Mouse (Mus musculus): ENCODE measurements around the gene Cox6b2. TPM values are rescaled to one million over a fixed set of nuclear protein-coding genes. Genes with fewer than 3 reads are reported as not detected.

Cox6b2 gene
- total RNA-seq, 4 experiments from 2014 or later: 1.8 to 3.8 (median 2.8) TPM

- DNase-seq (ENCODE audit: low spot score): no peak
Observed at GRCm38 (mm10) chr7:4719276-4719675, 33.6 kb downstream of the Cox6b2 start.

GRCm38 (mm10) chr7:4716955-4717354 lies 35.9 kb downstream of the Cox6b2 start:
- DNase-seq (ENCODE audit: low spot score): no peak

GRCm38 (mm10) chr7:4712594-4712993 lies 40.3 kb downstream of the Cox6b2 start:
- no peak for DNase-seq (ENCODE audit: low spot score)

- DNase-seq (ENCODE audit: low spot score): no peak
Observed at GRCm38 (mm10) chr7:4705098-4705497, 47.8 kb downstream of the Cox6b2 start.

GRCm38 (mm10) chr7:4703195-4703594 lies 49.7 kb downstream of the Cox6b2 start:
- DNase-seq (ENCODE audit: low spot score): no peak

GRCm38 (mm10) chr7:4702334-4702733 lies 50.6 kb downstream of the Cox6b2 start:
- DNase-seq (ENCODE audit: low spot score): no peak

Other genes with a start within 250 kb of the Cox6b2 start
- 10 to 100 TPM; 12.4 to 22.1 (median 19.0) TPM for gene Tnnt1, start 236.7 kb downstream of the Cox6b2 start, total RNA-seq (2022)
- gene Tnni3, start 228.9 kb downstream of the Cox6b2 start, total RNA-seq (2022): over 10,000 TPM in 3 of 4 experiments, 1,000 to 10,000 TPM in 1; 9,443 to 11,840 (median 11,050) TPM
- gene Dnaaf3, start 220.6 kb downstream of the Cox6b2 start, total RNA-seq (2022): 1 to 10 TPM; 2.3 to 3.0 (median 2.6) TPM
- gene Syt5, start 205.6 kb downstream of the Cox6b2 start, total RNA-seq (2022): 1 to 10 TPM in 1 of 4 experiments, under 1 TPM in 3; 0.50 to 1.0 (median 0.83) TPM
- not detected for gene Ptprh, start 149.1 kb downstream of the Cox6b2 start, total RNA-seq (2022)
- 1 to 10 TPM; 4.2 to 6.0 (median 4.8) TPM for gene Tmem86b, start 121.7 kb downstream of the Cox6b2 start, total RNA-seq (2022)
- gene Ppp6r1, start 94.1 kb downstream of the Cox6b2 start, total RNA-seq (2022): 10 to 100 TPM; 70.5 to 77.7 (median 75.8) TPM
- gene Hspbp1, start 68.0 kb downstream of the Cox6b2 start, total RNA-seq (2022): 10 to 100 TPM; 28.4 to 36.3 (median 33.5) TPM
- gene Brsk1, start 62.5 kb downstream of the Cox6b2 start, total RNA-seq (2022): 1 to 10 TPM in 2 of 4 experiments, under 1 TPM in 2; 0.57 to 1.2 (median 0.98) TPM
- under 1 TPM in 3 of 4 experiments, not detected in 1; 0.12 to 0.24 (median 0.17) TPM for gene Tmem150b, start 27.8 kb downstream of the Cox6b2 start, total RNA-seq (2022)
- gene Kmt5c, start 13.0 kb downstream of the Cox6b2 start, total RNA-seq (2022): 10 to 100 TPM in 2 of 4 experiments, 1 to 10 TPM in 2; 7.5 to 10.8 (median 9.7) TPM
- gene Fam71e2, start 18.2 kb upstream of the Cox6b2 start, total RNA-seq (2022): not detected
- gene Il11, start 29.8 kb upstream of the Cox6b2 start, total RNA-seq (2022): under 1 TPM in 1 of 4 experiments, not detected in 3; 0.19 TPM
- not detected for gene Tmem190, start 29.8 kb upstream of the Cox6b2 start, total RNA-seq (2022)
- 1 to 10 TPM; 2.2 to 5.5 (median 5.0) TPM for gene Tmem238, start 36.6 kb upstream of the Cox6b2 start, total RNA-seq (2022)
- gene Rpl28, start 39.8 kb upstream of the Cox6b2 start, total RNA-seq (2022): 100 to 1,000 TPM; 453 to 560 (median 508) TPM
- gene Ube2s, start 59.5 kb upstream of the Cox6b2 start, total RNA-seq (2022): 100 to 1,000 TPM in 1 of 4 experiments, 10 to 100 TPM in 3; 76.2 to 103 (median 88.7) TPM
- under 1 TPM in 3 of 4 experiments, not detected in 1; 0.09 to 0.56 (median 0.25) TPM for gene Shisa7, start 91.6 kb upstream of the Cox6b2 start, total RNA-seq (2022)
- gene Isoc2b, start 117.2 kb upstream of the Cox6b2 start, total RNA-seq (2022): 1 to 10 TPM; 5.3 to 6.1 (median 6.0) TPM
- gene Isoc2a, start 124.1 kb upstream of the Cox6b2 start, total RNA-seq (2022): 10 to 100 TPM; 52.2 to 62.9 (median 54.4) TPM
- gene Gm36210, start 153.4 kb upstream of the Cox6b2 start, total RNA-seq (2022): under 1 TPM in 2 of 4 experiments, not detected in 2; 0.22 to 0.43 TPM
- gene Zfp628, start 162.1 kb upstream of the Cox6b2 start, total RNA-seq (2022): 1 to 10 TPM; 6.4 to 8.4 (median 7.5) TPM
- 1 to 10 TPM; 4.7 to 6.7 (median 5.3) TPM for gene Nat14, start 168.9 kb upstream of the Cox6b2 start, total RNA-seq (2022)
- 1 to 10 TPM; 1.4 to 2.5 (median 1.9) TPM for gene Ssc5d, start 172.7 kb upstream of the Cox6b2 start, total RNA-seq (2022)
- gene Sbk2, start 211.3 kb upstream of the Cox6b2 start, total RNA-seq (2022): 10 to 100 TPM; 27.3 to 40.6 (median 33.1) TPM
- gene Sbk3, start 218.1 kb upstream of the Cox6b2 start, total RNA-seq (2022): 10 to 100 TPM; 28.3 to 70.4 (median 46.3) TPM
- 10 to 100 TPM in 3 of 4 experiments, 1 to 10 TPM in 1; 9.7 to 19.8 (median 11.8) TPM for gene Zfp579, start 243.1 kb upstream of the Cox6b2 start, total RNA-seq (2022)